22 mouse cellular contexts compared by ENCODE assay signal in the genomic region with DNA sequence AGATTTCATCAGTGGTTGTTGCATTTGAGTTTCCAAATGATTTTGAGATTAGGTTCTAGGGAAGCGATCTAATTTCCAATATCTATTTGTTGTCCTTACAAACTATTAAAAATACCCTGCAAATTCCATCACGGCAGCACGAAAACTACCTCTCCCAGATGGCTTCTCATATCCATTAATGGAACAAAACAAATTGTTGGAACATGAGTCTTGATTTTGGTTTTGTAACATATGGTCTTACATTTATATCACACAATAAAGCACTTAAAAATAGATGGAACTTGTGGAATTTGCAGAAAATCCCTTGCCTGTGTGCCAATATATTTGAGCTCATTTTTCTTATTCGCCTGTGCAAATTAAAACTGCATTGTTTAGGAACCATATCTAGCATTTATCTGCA.
"Had no signal": no experiment of that assay in that cellular context is flagged by ENCODE, and none has a peak within 500 bp of the region (broad histone marks: within the 10 kb centered on the region; RNA-seq: fewer than 3 reads in every experiment).

No protein-coding gene starts in this region.

- H3K27ac ChIP-seq: lung, embryonic 15.5 days; macrophage; midbrain, embryonic 10.5 days; midbrain, embryonic 12.5 days; neural tube, embryonic 13.5 days; neural tube, embryonic 15.5 days; stomach, embryonic 15.5 days; stomach, postnatal 0 days had no signal

- DNase-seq: liver, postnatal 0 days; lung, adult 2 months; lung, postnatal 14 days; lung, postnatal 36 days; midbrain, embryonic 14.5 days; retina, postnatal 1 day; right cerebral cortex, adult 18-20 months; right cerebral cortex, postnatal 25 days; thymus, adult 18-20 months; thymus, postnatal 14 days; thymus, postnatal 36 days had no signal

- H3K4me3 ChIP-seq: lung, embryonic 15.5 days; midbrain, embryonic 10.5 days; midbrain, embryonic 12.5 days; myocyte; neural tube, embryonic 13.5 days; neural tube, embryonic 15.5 days; stomach, embryonic 15.5 days had no signal

- ATAC-seq: liver, postnatal 0 days; lung, postnatal 0 days; midbrain, embryonic 16.5 days had no signal
